Mouse (Mus musculus): ENCODE measurements at regions not wholly inside any gene's neighbourhood (a gene's known extent, or its start where the extent isn't known, plus 50 kb on each side); places are given as distances from the start of the nearest gene placed in this dataset.
A peak's percentile ranks its signal among the peaks of the same experiment; 100 is the strongest.

GRCm38 (mm10) chr1:33395733-33396132 is 273.9 kb downstream of the Prim2 start:
- Histone ChIP-seq H3K4me1 (ENCODE audit: control insufficient read depth, insufficient read depth, low read length) (no peaks in the 10 kb centered on the region), H3K4me3 (ENCODE audit: low read depth, low read length) (no peak overlapping the region), H3K4me2 (no peak overlapping the region), H3K9ac (ENCODE audit: low read depth, low read length) (no peak overlapping the region), H3K36me3 (ENCODE audit: control insufficient read depth, insufficient read depth, low read length) (no peaks in the 10 kb centered on the region), H3K9me3 (replicated peaks; ENCODE audit: control insufficient read depth, low read length) (no peaks in the 10 kb centered on the region), H3K27me3 (ENCODE audit: control insufficient read depth, insufficient read depth, low read length) (no peaks in the 10 kb centered on the region), H3K27ac (ENCODE audit: low read depth, low read length) (no peak overlapping the region)
- ATAC-seq (replicated peaks; ENCODE audit: insufficient number of reproducible peaks, low FRiP score, low TSS enrichment): no peak
- WGBS (ENCODE audit: insufficient replicate concordance): 80% methylated on average over 10 of the region's 10 CpGs

GRCm38 (mm10) chr1:33394989-33395594 is 274.5 kb downstream of the Prim2 start:
- Histone ChIP-seq H3K4me3 (ENCODE audit: low read depth, low read length) (no peak overlapping the region), H3K4me1 (ENCODE audit: control insufficient read depth, insufficient read depth, low read length) (no peaks in the 10 kb centered on the region), H3K9ac (ENCODE audit: low read depth, low read length) (no peak overlapping the region), H3K4me2 (no peak overlapping the region), H3K27me3 (ENCODE audit: control insufficient read depth, insufficient read depth, low read length) (no peaks in the 10 kb centered on the region), H3K36me3 (ENCODE audit: control insufficient read depth, insufficient read depth, low read length) (no peaks in the 10 kb centered on the region), H3K9me3 (replicated peaks; ENCODE audit: control insufficient read depth, low read length) (no peaks in the 10 kb centered on the region), H3K27ac (ENCODE audit: low read depth, low read length) (no peak overlapping the region)
- WGBS (ENCODE audit: insufficient replicate concordance): 80% methylated on average over 5 of the region's 5 CpGs
- ATAC-seq (replicated peaks; ENCODE audit: insufficient number of reproducible peaks, low FRiP score, low TSS enrichment): no peak

- 63% methylated on average over 7 of the region's 7 CpGs for WGBS (ENCODE audit: insufficient replicate concordance)
- H3K4me3 ChIP-seq (ENCODE audit: low read depth, low read length): no peak overlapping the region
- H3K27me3 ChIP-seq (ENCODE audit: control insufficient read depth, insufficient read depth, low read length): no peaks in the 10 kb centered on the region
- H3K4me1 ChIP-seq (ENCODE audit: control insufficient read depth, insufficient read depth, low read length): no peaks in the 10 kb centered on the region
- H3K9ac ChIP-seq (ENCODE audit: low read depth, low read length): no peak overlapping the region
- H3K36me3 ChIP-seq (ENCODE audit: control insufficient read depth, insufficient read depth, low read length): no peaks in the 10 kb centered on the region
- H3K27ac ChIP-seq (ENCODE audit: low read depth, low read length): no peak overlapping the region
- no peaks in the 10 kb centered on the region for H3K9me3 ChIP-seq (replicated peaks; ENCODE audit: control insufficient read depth, low read length)
- no peak for ATAC-seq (replicated peaks; ENCODE audit: insufficient number of reproducible peaks, low FRiP score, low TSS enrichment)
- no peak overlapping the region for H3K4me2 ChIP-seq
Observed at GRCm38 (mm10) chr1:33370796-33371195, 298.8 kb downstream of the Prim2 start.

GRCm38 (mm10) chr1:33362688-33363426 is 306.7 kb downstream of the Prim2 start:
- no peaks in the 10 kb centered on the region for H3K27me3 ChIP-seq (ENCODE audit: control insufficient read depth, insufficient read depth, low read length)
- H3K4me1 ChIP-seq (ENCODE audit: control insufficient read depth, insufficient read depth, low read length): no peaks in the 10 kb centered on the region
- H3K4me3 ChIP-seq (ENCODE audit: low read depth, low read length): no peak overlapping the region
- ATAC-seq (replicated peaks; ENCODE audit: insufficient number of reproducible peaks, low FRiP score, low TSS enrichment): no peak
- WGBS (ENCODE audit: insufficient replicate concordance): 37% methylated on average over 13 of the region's 13 CpGs
- peak overlapping the region; percentile 14; the same call in 1 of the 2 replicates for H3K4me2 ChIP-seq
- H3K9me3 ChIP-seq (replicated peaks; ENCODE audit: control insufficient read depth, low read length): no peaks in the 10 kb centered on the region
- no peaks in the 10 kb centered on the region for H3K36me3 ChIP-seq (ENCODE audit: control insufficient read depth, insufficient read depth, low read length)
- H3K27ac ChIP-seq (ENCODE audit: low read depth, low read length): no peak overlapping the region
- no peak overlapping the region for H3K9ac ChIP-seq (ENCODE audit: low read depth, low read length)

- Histone ChIP-seq H3K9me3 (replicated peaks; ENCODE audit: control insufficient read depth, low read length) (no peaks in the 10 kb centered on the region), H3K36me3 (ENCODE audit: control insufficient read depth, insufficient read depth, low read length) (no peaks in the 10 kb centered on the region), H3K27ac (ENCODE audit: low read depth, low read length) (no peak overlapping the region), H3K4me1 (ENCODE audit: control insufficient read depth, insufficient read depth, low read length) (no peaks in the 10 kb centered on the region), H3K4me2 (no peak overlapping the region), H3K27me3 (ENCODE audit: control insufficient read depth, insufficient read depth, low read length) (no peaks in the 10 kb centered on the region), H3K4me3 (ENCODE audit: low read depth, low read length) (no peak overlapping the region), H3K9ac (ENCODE audit: low read depth, low read length) (no peak overlapping the region)
- ATAC-seq (replicated peaks; ENCODE audit: insufficient number of reproducible peaks, low FRiP score, low TSS enrichment): peak; percentile 84
- WGBS (ENCODE audit: insufficient replicate concordance): 34% methylated on average over 3 of the region's 3 CpGs
Observed at GRCm38 (mm10) chr1:33334061-33334460, 335.5 kb downstream of the Prim2 start.

Measured in heart, embryonic 11.5 days (tissue).